Mouse (Mus musculus) cerebellum, adult 18-20 months (tissue): Measurements from ENCODE around the gene Cryab.

Experiments used
- DNase-seq, 2 experiments: peaks; one replicate each; pipeline ENCODE4 v3.0.0; 2021

Gene Cryab

DNA sequence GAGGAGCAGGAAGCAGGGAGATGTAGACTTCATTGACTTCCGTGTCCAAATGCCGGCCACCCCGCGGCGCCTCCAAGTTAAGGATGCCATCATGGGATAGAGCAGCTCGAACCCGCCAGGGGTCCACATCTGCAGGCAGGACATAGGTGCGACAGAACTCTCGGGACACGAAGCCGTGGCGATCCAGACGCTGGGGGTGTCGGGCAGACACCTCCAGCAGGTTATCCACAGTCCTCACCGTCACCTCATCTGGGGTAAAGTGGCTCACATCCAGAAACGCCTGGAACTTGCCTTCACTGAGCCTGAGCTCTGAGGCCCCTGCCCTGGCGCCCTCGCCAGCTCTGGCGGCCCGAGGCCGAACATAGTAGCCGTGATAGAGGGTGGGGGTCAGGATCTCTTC is at the start of gene Cryab:
Gene Cryab, plus strand, starts transcription at position 3 of the 400 bp plus-strand sequence.
- DNase-seq = no peak

DNA sequence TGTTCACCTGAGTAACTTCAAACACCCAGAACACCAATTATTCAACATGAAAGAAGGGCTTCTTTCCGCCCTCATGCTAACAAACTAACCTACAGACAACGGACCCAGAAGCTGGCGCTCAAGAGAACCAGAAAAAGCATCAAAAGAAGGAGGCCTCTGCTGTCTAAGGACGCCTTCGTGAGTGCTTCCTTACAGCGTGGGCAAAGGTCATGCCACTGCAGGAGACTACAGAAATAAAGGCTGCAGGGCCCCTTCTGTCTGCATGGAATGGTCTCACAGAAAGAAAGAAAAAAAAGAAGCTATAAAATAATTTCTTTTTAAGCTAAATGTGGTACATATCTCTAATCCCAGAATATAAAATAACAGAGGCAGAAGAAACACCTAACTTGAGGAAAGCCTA is 46.2 kb upstream of the Cryab start:
- no peak for DNase-seq

DNA sequence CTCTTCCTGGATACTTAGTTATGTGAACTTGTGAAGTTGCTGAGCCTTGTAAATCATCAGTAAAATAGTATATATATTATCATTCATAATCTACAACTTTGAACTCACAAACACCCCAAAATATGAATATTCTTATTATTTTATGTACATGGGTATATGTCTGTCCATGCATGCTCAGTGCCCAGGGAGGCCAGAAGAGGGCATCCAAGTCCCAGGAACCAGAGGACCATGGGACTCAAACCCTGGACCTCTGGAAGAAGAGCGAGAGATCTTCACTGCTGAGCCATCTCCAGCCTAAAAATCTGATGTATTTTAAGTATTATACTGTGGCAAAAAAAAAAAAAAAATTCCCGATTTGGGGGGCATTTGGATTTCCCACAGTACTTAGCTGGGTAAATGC is 42.0 kb upstream of the Cryab start:
- peak; percentile 62 to 64 for DNase-seq

DNA sequence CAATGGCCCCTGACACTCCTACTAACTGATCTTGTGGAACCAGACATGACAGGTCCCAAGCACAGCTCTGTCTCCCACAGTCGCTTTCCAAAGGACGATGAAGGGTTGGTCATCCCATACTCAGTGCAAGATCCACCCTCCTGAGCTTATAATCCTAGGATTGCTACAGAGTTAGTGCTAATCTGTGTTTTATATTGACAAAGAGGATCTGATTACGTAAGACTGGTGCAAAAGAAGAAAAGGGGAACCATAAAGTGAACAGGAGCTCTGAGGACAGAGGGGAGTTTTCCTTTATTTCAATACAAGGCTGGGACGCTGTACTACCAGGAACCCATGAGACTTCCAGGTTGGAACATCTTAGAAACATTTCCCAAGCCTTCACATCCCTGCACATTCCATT is 39.8 kb upstream of the Cryab start:
- no peak for DNase-seq

DNA sequence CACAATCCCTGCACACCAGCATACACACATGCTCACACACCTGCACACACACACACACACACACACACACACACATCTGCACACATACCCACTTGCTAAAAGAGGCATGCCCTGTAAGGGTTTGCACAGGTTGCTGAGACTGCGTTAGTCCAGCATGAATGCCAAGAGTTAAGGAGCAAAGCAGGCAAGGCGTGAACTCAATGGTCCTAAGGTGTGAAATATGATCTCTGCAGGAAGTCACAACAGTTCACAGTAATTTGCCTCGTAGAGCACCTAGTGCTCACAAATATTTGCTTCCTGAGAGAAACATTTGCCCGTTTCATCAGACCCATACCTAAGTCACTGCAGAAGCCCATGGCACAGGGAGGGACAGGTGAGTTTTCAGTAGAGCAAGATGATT is 36.9 kb upstream of the Cryab start:
- DNase-seq = no peak

DNA sequence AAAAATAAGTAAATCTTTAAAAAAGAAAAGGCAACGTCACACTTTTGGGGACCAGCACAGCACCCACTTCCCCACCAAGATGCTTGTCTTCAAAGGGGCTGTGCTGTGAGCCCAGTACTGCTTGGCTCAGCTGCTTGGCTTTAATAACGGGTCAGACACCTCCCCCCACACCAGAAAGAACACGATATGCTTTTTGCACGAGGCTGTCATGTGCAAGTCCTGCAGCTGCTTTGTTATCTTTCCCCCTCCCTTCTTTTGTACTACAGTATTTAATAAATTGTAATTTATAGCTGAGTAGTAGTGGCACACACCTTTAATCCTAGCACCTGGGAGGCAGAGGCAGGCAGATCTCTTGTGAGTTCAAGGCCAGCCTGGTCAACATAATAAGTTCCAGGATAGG is 32.2 kb upstream of the Cryab start:
- no peak for DNase-seq

DNA sequence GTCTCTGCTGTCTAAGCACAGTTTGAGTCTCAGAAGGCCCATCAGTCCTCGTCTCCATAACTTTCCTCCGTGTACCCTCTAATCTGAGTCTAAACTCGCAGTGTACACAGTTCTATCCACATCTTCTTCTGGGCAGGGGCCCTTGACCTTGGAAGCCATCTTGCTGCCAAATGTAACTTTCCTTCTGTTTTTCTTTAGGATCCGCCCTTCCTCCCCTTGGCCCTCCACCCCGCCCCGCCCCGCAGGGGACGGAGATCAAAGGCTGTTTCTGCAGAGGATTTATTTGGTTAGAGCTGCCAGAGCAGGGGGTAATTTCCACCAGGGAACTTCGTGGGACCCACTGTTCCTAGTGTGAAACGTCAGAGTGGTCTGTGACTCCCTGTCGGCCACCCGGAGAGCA is 30.1 kb upstream of the Cryab start:
- no peak for DNase-seq

DNA sequence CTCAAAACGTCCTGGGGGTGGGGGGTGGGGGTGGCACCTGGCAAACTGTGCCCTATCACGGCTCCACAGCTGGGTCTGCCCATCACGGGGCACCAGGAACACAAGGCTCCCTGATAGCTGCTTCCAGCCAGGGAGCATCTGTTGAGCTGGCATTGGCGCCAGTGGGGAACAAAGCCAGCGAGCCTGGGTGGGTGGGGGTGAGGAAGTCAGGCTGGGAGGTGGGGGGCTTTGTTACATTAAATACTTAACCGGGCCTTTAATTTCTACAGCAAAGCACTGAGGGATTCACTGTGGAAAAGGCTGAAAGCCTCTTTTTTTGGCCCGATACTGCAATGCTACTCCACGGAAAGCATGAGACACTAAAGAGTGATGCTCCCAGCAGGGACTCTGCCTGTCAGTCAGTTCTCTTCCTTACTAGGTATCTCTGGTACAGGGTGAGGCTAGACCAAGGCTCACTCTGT is 28.6 kb upstream of the Cryab start:
- peak; percentile 61 to 62 for DNase-seq

DNA sequence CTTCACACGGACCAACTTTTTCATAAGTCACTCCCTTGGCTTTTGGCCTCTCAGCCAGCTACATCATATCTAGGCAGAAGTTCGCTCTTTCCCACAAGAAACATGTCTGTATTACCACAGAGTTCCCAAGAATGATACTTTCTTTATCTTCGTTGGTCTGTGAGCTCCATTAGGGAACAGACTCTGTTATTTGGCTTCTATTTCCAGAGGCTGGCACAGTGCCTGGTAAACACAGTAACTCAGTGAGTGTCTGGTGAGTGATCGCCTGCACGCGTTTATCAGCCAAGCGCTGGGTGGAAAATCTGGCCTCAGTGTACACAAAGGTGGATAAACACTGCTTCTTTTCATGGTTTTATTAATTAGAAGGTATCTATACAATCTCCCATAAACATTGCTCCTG is 27.7 kb upstream of the Cryab start:
- peak; percentile 90 to 93 for DNase-seq

DNA sequence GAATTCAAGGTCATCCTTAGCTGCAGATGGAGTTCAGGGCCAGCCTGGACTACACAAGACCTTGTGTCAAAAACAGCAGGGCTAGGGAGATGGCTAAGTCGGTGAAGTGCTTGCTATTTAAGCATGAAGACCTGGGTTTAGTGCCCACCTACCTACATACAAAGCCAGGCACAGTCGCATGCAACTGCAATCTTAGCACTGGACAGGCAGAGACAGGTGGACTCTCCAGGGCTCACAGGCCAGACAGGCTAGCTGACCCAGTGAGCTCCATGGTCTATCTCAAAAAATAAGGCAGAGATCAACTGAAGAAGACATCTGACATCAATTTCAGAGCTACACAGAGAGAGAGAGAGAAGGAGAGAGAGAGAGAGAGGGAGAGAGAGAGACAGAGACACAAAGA is 27.0 kb upstream of the Cryab start:
- DNase-seq = peak in 1 of 2 experiments; percentile 40

DNA sequence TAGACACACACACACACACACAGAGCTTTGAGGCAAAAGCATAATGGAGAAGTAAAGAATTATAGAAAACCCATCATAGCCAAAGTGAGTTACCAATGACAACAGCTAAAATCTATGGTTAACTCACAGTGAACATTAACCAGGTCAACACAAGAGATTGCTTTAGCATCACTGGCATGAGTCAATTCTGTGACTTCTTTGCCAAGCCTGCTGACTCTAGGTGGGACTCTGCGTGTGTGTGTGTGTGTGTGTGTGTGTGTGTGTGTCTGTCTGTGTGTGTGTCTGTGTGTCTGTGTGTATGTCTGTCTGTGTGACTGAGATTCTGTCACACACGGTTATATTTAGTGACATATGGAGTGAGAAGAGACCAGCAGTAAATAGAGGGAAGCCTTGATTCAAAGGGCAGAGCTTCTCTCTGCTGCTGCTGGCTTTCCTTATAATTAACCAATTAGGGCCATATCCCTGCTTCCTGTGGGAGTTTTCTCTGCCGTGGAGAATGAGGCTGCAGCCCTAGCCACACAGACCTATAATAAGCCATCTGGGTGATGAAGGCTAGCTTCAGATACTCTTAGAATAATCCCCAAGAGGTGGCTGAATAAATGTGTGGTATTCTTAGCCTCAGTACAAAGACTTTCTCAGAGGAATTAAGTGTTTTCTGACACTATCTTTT is 26.3 kb upstream of the Cryab start:
- DNase-seq = peak in 1 of 2 experiments; percentile 39

DNA sequence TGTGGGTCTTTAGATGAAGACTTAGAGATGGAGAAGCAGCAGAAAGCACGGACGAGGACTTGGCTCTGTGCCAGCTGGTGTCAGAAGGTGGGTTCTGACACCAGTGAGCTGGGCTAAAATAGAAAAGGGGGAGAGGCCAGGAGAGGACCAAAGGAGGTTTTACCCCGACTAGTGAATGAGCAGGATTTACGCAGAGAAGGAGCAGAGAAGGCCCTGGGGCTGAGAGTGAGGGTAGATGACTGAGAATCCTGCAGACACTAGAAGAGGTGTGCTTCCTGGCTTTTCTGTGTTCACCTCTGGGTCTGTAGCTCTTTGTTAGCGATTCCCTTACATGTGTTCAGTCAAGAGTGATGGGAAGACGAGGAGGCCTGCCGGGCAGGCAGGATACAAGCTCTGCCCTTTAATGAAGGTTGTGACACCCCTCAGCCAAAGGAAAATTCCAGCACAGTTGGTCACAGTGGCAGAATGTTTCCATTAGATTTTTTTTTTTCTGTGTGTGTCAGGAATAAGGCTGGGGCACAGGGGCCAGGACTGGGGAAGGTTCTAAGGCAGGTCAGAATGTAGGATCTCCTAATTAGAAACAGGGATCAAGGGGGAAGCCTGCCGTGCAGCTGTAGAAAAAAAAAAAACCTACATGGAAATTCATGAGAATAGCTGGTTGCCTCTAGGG is 25.1 kb upstream of the Cryab start:
- peak; percentile 55 to 58 for DNase-seq

DNA sequence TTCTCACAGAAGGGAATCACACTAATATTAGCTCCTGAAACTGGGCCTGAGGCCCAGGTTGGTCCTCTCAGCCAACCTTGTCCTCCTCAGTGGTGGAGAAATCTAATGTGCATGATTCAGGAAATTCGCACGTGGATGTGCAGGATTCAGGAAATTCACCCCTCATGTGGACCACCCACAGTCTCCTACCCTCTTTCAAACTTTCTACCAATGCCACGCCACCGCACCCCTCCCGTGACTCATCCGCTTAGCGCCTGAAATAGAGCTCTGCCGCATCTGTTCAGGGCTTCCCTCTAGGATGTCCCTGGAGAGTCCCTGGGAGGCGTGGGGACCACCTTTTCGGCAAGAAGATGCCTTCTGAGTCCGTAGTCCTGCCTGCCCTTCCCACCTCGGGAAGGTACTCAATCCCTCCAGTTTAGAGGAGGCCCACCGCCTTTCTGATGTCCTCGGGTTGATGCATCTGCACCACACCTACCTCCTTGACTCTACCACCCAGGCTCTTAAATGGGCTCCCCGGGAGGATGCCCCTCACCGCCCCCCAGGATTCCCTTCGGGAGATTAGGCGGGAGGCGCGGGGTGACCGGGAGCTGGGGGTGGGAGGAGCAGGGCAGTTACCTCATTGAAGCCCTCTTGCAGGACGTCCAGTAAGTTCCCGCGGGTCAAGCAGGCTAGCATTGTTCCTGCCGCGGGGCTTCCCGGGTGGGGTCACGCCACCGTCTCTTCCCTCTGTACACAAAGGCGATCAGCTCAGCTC is 23.8 kb upstream of the Cryab start:
- DNase-seq = peak; percentile 69 to 71

DNA sequence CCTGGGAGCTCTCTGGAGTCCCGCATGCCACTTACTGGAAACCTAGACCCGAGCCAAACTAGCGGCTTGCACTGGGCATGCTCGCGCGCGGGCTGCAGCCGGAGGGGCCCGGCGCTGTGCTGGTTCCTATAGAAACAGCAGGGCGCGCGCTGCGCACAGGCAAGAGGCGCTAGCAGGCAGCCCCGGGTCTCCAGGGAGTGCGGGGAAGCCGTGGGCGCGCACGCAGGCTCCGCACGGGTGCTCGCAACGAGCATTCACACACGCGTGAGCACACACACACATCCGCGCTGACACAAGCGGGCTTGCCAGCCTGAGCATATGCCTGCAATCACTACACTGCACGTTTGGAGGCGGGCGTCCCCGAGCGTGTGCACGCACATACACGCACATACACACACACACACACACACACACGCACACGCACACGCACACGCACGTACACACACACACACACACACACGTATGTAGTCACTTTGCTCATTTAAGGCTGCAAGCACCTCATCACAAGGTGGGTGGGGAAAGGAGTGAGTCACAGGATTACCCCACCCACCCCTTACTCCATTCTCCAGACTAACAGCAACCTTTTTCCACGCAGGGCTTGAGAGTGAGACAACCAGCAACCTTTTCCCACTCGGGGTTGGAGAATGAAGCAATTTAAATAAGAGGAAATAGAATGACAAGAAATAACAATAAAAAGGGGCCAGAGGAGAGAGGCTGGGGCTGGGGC is 23.0 kb upstream of the Cryab start:
- DNase-seq = peak; percentile 77 to 84

DNA sequence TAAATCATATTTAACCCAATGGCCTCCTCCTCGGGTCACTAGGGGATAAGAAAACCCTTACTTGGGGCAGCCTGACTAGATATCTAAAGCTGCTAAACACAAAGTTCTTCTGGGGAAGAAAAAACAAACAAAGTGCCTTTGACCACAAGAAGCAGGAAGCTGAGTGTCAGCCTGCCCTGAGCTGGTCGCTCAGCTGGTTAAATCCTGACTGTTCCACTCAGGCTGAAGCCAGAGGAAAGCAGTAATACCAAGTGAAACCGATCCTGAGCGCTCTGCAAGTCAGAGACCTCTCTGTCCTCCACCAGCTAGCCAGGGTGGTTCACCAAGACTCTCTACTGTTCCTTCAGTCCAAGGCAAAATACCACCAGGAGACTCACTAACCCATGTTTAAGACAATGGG is 21.5 kb upstream of the Cryab start:
- DNase-seq = no peak

DNA sequence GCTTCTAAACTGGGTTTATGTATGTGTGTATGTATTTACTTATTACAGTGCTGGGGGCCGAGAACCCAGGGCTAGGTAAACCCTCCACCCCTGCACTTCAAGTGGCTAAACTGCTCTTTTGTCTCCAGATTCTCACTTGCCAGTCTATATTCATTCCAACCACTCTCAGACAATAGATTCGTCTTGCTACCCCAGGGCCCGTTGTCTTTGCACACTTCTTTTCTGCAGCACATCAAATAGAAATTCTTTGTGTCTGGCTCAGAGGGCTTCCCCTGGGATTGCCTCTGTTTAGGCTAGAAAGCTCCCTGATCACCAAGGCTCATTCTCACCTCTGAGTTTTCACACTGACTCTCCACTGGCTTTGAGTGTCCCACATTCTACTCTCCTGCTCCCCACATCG is 18.6 kb upstream of the Cryab start:
- no peak for DNase-seq

DNA sequence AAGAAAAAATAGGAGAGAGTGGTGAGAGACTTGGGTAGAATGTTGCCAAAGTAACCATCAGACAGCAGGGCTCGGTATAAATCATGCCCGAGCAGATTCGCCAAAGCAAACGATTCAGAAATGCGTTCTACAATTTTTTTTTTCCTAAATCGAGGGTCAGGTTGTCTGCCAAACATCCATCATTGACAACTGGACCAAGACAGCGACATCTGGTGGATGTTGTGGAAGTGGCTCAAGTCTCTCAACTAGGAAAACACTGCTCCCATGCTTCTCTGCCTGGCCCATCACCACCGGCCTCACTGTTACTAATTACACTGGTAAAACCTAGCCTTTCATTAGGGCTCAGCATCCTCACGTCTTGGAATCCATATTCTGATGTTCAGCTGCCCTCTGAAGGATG is 16.1 kb upstream of the Cryab start:
- peak; percentile 77 for DNase-seq

DNA sequence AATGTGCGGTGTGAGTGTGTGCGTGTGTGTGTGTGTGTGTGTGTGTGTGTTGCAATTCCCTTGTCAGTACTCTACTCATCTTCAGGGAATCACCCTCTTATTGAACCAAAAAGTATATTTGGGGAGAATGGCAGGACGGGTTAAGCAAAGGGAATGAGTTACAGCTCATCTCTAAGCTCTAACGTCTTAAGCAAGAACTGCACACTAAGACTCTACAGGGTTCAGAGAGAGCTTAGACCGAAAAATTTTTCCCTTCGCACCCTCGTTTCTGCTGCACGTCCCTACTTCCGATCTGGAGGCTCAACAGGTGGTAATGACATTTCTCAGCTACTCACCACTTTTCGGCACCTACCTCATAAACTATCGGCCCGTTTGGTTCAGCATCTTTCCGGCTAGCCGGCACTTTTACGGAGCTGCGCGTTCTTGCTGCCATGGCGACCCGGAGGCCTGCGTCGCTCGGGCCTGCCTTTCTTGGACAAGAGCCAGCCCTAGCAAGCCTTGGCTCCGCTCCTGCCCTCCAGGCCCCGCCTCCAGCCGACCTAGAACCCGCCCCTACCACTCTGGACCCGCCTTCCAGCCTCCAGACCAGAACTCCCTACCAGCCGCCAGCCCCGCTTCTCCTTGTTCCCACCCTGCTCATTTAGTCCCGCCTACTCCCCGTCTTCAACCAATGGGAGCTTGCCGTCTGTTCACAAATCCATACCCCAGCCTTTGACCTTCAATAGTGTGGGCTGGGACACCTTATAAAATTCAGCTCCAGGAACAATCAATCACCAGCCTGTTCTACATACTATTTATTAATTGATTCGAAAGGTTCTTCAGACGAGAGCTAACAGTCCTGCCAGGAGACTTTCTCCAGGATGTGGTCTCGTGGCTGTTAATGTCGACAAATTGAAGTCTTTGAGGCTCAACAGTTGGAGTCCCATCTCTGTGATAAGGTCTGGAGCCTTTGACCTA is 11.9 kb upstream of the Cryab start, which contains the start of gene Dixdc1:
Gene Dixdc1, minus strand, starts transcription at position 604 of the 957 bp plus-strand sequence.
- peak; percentile 82 to 84 for DNase-seq

DNA sequence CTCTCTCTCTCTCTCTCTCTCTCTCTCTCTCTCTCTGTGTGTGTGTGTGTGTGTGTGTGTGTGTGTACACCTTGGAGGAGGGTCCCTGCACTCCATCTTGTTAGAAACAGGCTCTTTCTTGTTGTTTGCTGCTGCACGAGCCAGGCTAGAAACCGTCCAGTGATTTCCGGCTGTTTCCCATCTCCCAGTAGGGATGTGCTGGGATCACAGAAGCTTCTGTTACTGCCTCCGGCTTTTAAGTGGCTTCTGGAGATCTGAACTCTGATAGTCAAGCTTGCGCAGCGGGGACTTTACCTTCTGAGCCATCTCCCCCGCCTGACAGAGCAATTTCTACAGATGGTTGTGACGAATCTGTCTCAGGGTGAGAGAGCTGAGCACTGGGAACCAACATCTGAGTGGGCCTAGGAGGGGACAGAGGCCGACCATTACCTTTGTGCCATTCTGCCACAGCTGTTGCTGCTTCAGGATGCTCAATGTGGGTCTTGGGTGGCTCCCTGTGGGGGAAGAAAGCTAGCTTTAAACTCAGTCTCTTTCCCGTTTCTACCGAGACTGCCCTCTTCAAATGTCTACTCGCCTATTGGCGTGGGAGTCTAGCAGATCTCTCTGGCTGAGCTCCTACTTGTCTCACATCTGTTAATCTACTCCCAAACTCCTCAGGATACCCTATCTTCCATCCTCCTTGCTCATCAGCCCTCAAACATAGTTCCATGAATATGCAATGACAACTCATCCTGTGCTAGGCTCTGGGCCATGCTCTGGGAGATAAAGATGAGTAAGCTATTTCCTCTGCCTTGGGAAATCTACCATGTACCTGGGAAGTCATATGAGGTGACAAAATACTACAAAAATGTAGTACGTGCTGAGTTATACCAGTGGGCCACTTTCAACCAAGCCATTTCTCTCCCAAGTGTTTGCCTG is 10.0 kb upstream of the Cryab start:
- DNase-seq = no peak

DNA sequence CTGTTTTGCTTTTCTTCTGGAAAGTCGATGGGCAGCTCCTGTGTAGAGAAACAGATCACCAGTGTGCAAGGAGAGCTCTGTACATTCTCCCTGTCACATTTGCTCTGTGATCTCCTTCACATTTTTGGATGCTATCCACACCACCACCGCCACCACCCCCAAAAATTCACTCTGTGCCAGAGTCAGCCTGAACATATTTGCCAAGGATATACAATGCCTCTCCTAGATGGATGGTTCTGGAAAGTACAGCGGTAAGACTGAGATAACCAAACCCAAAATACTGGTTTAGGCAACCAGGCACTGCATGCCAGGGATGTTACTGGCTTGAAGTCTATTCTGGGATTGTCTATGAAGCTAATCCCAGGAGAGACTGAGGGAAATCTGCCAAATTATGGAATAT is 8.9 kb upstream of the Cryab start:
- no peak for DNase-seq

DNA sequence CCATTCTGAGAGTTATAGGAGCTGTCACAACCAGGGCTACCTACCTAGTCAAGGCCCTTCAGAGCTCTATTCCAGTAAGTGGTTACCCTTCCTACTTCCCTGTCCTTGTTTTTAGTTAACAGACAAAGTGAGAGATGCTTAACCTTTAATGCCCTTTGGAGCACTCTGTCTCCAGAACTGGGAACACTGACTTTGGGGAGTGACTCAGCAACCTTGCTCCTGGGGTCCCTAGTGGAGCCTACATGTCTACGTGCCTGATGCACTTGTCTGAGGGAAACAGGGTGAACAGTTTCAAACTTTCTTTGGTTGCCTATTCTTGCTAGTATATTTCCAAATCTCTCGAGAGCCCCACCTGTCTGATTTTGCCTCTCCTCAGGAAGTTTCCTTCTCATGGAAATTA is 8.4 kb upstream of the Cryab start:
- no peak for DNase-seq
